Mouse (Mus musculus) heart, embryonic 16.5 days (tissue): Measurements from ENCODE around the gene Cox5b. TPM values are rescaled to one million over a fixed set of nuclear protein-coding genes. Genes with fewer than 3 reads are reported as not detected.
A peak's percentile ranks its signal among the peaks of the same experiment; 100 is the strongest.

Experiments
- ATAC-seq: fragments of 200-750 bp; cut with Nextera tagmentation; replicated peaks from 2 replicates; pipeline ENCODE4 v1.8.0; 2017; ENCODE audit warnings: moderate number of reproducible peaks; ENCODE audit not compliant: insufficient read depth, low FRiP score; ENCODE audit errors: extremely low read depth
- H3K27ac ChIP-seq: fragments of 300-500 bp; sonication (generic); 2 replicates; pipeline ENCODE4 v1.5.1; 2014; ENCODE audit warnings: mild to moderate bottlenecking, low read length, control low read depth, moderate library complexity
- H3K27me3 ChIP-seq: fragments of 300-500 bp; sonication (generic); 2 replicates; pipeline ENCODE4 v1.6.1; 2014; ENCODE audit warnings: low read length, mixed read lengths; ENCODE audit not compliant: control insufficient read depth, insufficient read depth
- H3K36me3 ChIP-seq: fragments of 300-500 bp; sonication (generic); 2 replicates; pipeline ENCODE4 v1.6.1; 2014; ENCODE audit not compliant: control insufficient read depth, insufficient read depth
- H3K4me1 ChIP-seq: fragments of 300-500 bp; sonication (generic); 2 replicates; pipeline ENCODE4 v1.6.1; 2014; ENCODE audit warnings: low read length, mixed read lengths; ENCODE audit not compliant: control insufficient read depth, insufficient read depth
- H3K4me2 ChIP-seq: fragments of 300-500 bp; sonication (generic); 2 replicates; pipeline ENCODE4 v1.6.1; 2014; ENCODE audit warnings: low read depth, mild to moderate bottlenecking, control low read depth, low read length
- H3K4me3 ChIP-seq: fragments of 300-500 bp; sonication (generic); 2 replicates; pipeline ENCODE4 v1.5.1; 2014; ENCODE audit warnings: mild to moderate bottlenecking, control low read depth, low read length
- H3K9ac ChIP-seq: fragments of 300-500 bp; sonication (generic); 2 replicates; pipeline ENCODE4 v1.6.1; 2014; ENCODE audit warnings: low read length, control low read depth
- H3K9me3 ChIP-seq: fragments of 300-500 bp; sonication (generic); replicated peaks from 2 replicates; pipeline ENCODE4 v1.6.1; 2016; ENCODE audit warnings: low read length; ENCODE audit not compliant: control insufficient read depth
- WGBS: fragments of 180-500 bp; shearing (Covaris S2); extraction: QIAGEN DNeasy Blood & Tissue Kit; methylation state at CpG from one replicate; pipeline ENCODE4 v1.1.7; 2014; 5-methylcytosine and 5-hydroxymethylcytosine counted together
- polyA plus RNA-seq: library from polyadenylated mRNA; unstranded; fragments of >200 nt; fragmentation: Nextera tagmentation; extraction: Ambion mirVana; gene quantifications from 2 replicates; pipeline ENCODE4 v1.2.1, GENCODE M21; 2015

Cox5b gene
- polyA plus RNA-seq, 1 experiment from 2014 or later, result 1,342 TPM

GRCm38 (mm10) chr1:36708626-36709025 lies 17.4 kb downstream of the Cox5b start:
- peak overlapping the region; percentile 93 for H3K4me3 ChIP-seq
- no peaks in the 10 kb centered on the region for H3K27me3 ChIP-seq
- H3K4me2 ChIP-seq, result peak overlapping the region; percentile 89
- WGBS, result 62% methylated on average over 1 of the region's 1 CpGs
- peak overlapping the region; percentile 90; the same call in 1 of the 2 replicates for H3K27ac ChIP-seq
- peaks cover 24% of the 10 kb centered on the region for H3K36me3 ChIP-seq
- ATAC-seq, result no peak
- peak overlapping the region; percentile 96 for H3K9ac ChIP-seq
- H3K9me3 ChIP-seq, result no peaks in the 10 kb centered on the region
- peaks cover 21% of the 10 kb centered on the region for H3K4me1 ChIP-seq

DNA sequence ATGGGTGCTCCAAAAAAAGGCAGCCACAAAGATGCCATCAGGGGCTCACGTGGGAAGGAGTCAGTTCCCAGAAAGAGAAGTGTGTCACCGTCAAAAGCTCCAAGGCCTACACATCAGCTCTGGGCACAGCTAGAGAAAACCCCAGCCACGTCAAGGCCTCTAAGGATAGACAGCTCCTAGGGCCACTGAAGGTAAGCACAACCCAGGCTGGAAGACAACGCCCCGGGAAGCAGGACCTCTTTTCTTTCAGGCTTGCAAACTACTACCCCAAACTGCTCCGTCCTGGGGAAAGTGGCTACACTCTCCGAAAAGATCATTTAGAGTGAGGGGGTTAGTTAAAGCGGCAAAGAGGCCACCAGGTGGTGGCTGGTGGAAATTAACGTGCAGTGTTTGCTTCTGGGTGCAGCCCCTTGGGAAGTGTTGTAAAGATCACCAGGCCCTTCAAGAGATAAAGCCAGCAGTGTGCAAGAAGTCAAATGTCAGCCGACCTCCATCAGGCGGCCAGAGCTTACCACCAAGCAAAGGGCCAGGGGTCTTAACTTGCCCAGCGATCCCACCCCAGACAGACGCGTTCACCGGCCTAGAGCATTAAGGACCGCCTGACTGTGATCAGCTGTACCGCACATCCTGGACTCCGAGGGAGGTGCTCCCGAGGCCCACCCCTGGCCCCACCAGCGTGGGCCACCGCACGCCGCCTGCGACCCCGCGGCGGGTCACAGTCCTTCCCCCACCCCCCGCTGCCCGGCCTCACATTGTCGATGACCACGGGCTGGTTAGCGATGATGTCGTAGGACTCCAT lies 18.0 kb downstream of the Cox5b start:
- Histone ChIP-seq H3K27ac (peak overlapping the region; percentile 90), H3K4me3 (peak overlapping the region; percentile 93), H3K36me3 (peaks cover 24% of the 10 kb centered on the region), H3K4me2 (peak overlapping the region; percentile 89), H3K9ac (peak overlapping the region; percentile 96), H3K9me3 (no peaks in the 10 kb centered on the region; the same call in none of the 2 replicates), H3K4me1 (peaks cover 21% of the 10 kb centered on the region), H3K27me3 (no peaks in the 10 kb centered on the region)
- ATAC-seq, result peak; percentile 59
- under 1% methylated on average over 33 of the region's 33 CpGs for WGBS

GRCm38 (mm10) chr1:36709854-36710280 lies 18.6 kb downstream of the Cox5b start, which contains the start of gene 4933424G06Rik:
TSS of gene 4933424G06Rik (plus strand) at chr1:36710149.
- Histone ChIP-seq H3K4me1 (peaks cover 21% of the 10 kb centered on the region), H3K4me2 (peak within 1 kb of the TSS; percentile 89), H3K9me3 (no peaks in the 10 kb centered on the region; the same call in none of the 2 replicates), H3K4me3 (peak within 1 kb of the TSS; percentile 93), H3K9ac (peak within 1 kb of the TSS; percentile 96), H3K36me3 (peaks cover 20% of the 10 kb centered on the region), H3K27me3 (no peaks in the 10 kb centered on the region), H3K27ac (peak within 1 kb of the TSS; percentile 90)
- under 1% methylated on average over 29 of the region's 29 CpGs for whole genome bisulfite sequencing
- peak; percentile 95 for ATAC-seq

- Histone ChIP-seq H3K4me1 (peaks cover 21% of the 10 kb centered on the region), H3K9ac (no peak overlapping the region), H3K9me3 (no peaks in the 10 kb centered on the region; the same call in none of the 2 replicates), H3K4me3 (no peak overlapping the region), H3K27me3 (no peaks in the 10 kb centered on the region), H3K36me3 (peaks cover 8% of the 10 kb centered on the region; the same call in 1 of the 2 replicates), H3K27ac (no peak overlapping the region), H3K4me2 (no peak overlapping the region)
- 87% methylated on average over 2 of the region's 2 CpGs for WGBS
- ATAC-seq, result no peak
Observed at GRCm38 (mm10) chr1:36711104-36711503, 19.9 kb downstream of the Cox5b start.

- no peak within 1 kb of the TSS for H3K27ac ChIP-seq
- ATAC-seq, result no peak
- 75% methylated on average over 5 of the region's 5 CpGs for WGBS
- H3K9ac ChIP-seq, result no peak within 1 kb of the TSS
- no peak within 1 kb of the TSS for H3K4me3 ChIP-seq
- H3K9me3 ChIP-seq, result no peaks in the 10 kb centered on the region; the same call in none of the 2 replicates
- 0 out of 2 replicates have a peak, but pooled peaks cover 3% of the 10 kb centered on the region for H3K4me1 ChIP-seq
- no peak within 1 kb of the TSS for H3K4me2 ChIP-seq
- H3K36me3 ChIP-seq, result no peaks in the 10 kb centered on the region
- no peaks in the 10 kb centered on the region for H3K27me3 ChIP-seq
Observed at GRCm38 (mm10) chr1:36714311-36714710, 23.1 kb downstream of the Cox5b start, which contains the start of gene Actr1b. TSS of gene Actr1b (minus strand) at chr1:36714422.

DNA sequence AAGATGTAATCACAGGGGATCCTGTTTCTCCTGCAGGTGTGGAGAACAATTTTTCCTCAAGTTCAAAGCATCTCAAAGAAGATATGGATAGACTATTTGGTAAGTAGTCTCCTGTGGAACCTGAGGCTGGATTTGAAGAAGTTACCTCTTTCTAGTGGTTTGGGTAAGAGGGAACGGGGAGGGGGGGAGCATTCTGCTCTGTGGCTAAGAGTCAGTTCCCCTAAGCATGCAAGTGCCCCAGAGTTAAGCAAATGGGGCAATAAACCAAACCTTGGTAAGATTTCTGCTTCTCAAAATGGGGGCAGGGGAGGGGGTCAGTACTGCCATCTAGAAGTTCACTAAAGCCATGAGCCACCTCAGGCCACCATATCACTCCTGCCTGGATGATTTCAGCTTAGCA lies 27.5 kb downstream of the Cox5b start:
- Histone ChIP-seq H3K4me1 (no peaks in the 10 kb centered on the region), H3K36me3 (no peaks in the 10 kb centered on the region), H3K27me3 (no peaks in the 10 kb centered on the region), H3K9me3 (no peaks in the 10 kb centered on the region; the same call in none of the 2 replicates), H3K4me3 (no peak overlapping the region), H3K4me2 (no peak overlapping the region), H3K9ac (no peak overlapping the region), H3K27ac (no peak overlapping the region)
- 84% methylated on average over 1 of the region's 1 CpGs for WGBS
- no peak for ATAC-seq

- Histone ChIP-seq H3K27ac (no peak overlapping the region), H3K4me2 (no peak overlapping the region), H3K36me3 (no peaks in the 10 kb centered on the region), H3K4me1 (no peaks in the 10 kb centered on the region), H3K27me3 (no peaks in the 10 kb centered on the region), H3K9ac (no peak overlapping the region), H3K4me3 (no peak overlapping the region), H3K9me3 (no peaks in the 10 kb centered on the region)
- WGBS, result 73% methylated on average over 16 of the region's 16 CpGs
- no peak for ATAC-seq
Observed at GRCm38 (mm10) chr1:36723146-36724056, 32.2 kb downstream of the Cox5b start.

DNA sequence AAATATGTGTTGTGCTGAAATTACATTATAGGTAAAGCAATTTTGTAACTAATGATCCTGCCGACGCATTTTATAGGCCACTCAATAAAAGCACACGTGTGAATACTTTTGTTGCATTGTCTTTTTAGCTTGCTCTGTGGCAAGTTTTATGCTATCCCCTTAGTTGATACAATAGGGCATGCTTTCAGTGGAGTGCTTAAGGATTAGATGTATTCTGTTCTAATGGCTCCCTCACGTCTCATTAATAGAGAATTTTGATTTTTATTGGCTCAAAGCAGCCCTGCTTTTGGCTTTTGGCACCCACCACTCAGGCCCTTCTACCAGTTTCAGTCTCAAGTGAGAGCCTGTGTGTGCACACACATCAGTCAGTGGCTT lies 32.8 kb downstream of the Cox5b start:
- Histone ChIP-seq H3K9ac (no peak overlapping the region), H3K27ac (no peak overlapping the region), H3K36me3 (no peaks in the 10 kb centered on the region), H3K4me3 (no peak overlapping the region), H3K9me3 (no peaks in the 10 kb centered on the region), H3K4me1 (no peaks in the 10 kb centered on the region), H3K4me2 (no peak overlapping the region), H3K27me3 (no peaks in the 10 kb centered on the region)
- 83% methylated on average over 4 of the region's 4 CpGs for WGBS
- no peak for ATAC-seq
